Mouse (Mus musculus) ES-Bruce4 (cell line): Measurements from ENCODE around the gene Rps6kl1. TPM values are rescaled to one million over a fixed set of nuclear protein-coding genes. Genes with fewer than 3 reads are reported as not detected.

Experiments used
- H3K27ac ChIP-seq: 2 replicates; pipeline ENCODE4 v1.5.1; 2012; ENCODE audit warnings: low read length, inconsistent platforms; ENCODE audit not compliant: insufficient read depth
- H3K27me3 ChIP-seq: 2 replicates; pipeline ENCODE4 v1.6.1; 2012; ENCODE audit warnings: mild to moderate bottlenecking, low read length, inconsistent platforms; ENCODE audit not compliant: control insufficient read depth, poor library complexity, insufficient read depth, severe bottlenecking
- H3K36me3 ChIP-seq: 2 replicates; pipeline ENCODE4 v1.6.1; 2012; ENCODE audit warnings: inconsistent platforms, mild to moderate bottlenecking, low read length, moderate library complexity; ENCODE audit not compliant: control insufficient read depth, poor library complexity, insufficient read depth, severe bottlenecking
- H3K4me1 ChIP-seq: one replicate; pipeline ENCODE4 v1.8.1; 2011; ENCODE audit warnings: low read length; ENCODE audit not compliant: control insufficient read depth, insufficient read depth
- H3K4me3 ChIP-seq: 2 replicates; pipeline ENCODE4 v1.5.1; 2011; ENCODE audit warnings: low read depth, mild to moderate bottlenecking, low read length
- H3K9ac ChIP-seq: 2 replicates; pipeline ENCODE4 v1.6.1; 2012; ENCODE audit warnings: low read depth, mild to moderate bottlenecking, inconsistent platforms; ENCODE audit not compliant: poor library complexity, severe bottlenecking
- H3K9me3 ChIP-seq: replicated peaks from 2 replicates; pipeline ENCODE4 v1.6.1; 2012; ENCODE audit warnings: mild to moderate bottlenecking, low read length, inconsistent platforms; ENCODE audit not compliant: control insufficient read depth, poor library complexity, insufficient read depth, severe bottlenecking
- CTCF ChIP-seq: IDR thresholded peaks from one replicate; pipeline ENCODE4 v1.8.1; 2011; ENCODE audit warnings: low read depth, low read length
- EP300 ChIP-seq: IDR thresholded peaks from 2 replicates; pipeline ENCODE4 v1.6.1; 2011; ENCODE audit warnings: low read depth, low read length; ENCODE audit not compliant: insufficient read depth
- POLR2A ChIP-seq: IDR thresholded peaks from one replicate; pipeline ENCODE4 v1.8.1; 2011; ENCODE audit warnings: low read length; ENCODE audit not compliant: insufficient read depth
- polyA plus RNA-seq: library from polyadenylated mRNA; stranded (reverse); fragments of >200 nt; gene quantifications from 2 replicates; pipeline ENCODE4 v1.2.4, GENCODE M21; 2011; ENCODE audit warnings: low read depth; ENCODE audit not compliant: missing spikeins, insufficient read depth, insufficient read length

Rps6kl1 gene
- polyA plus RNA-seq, 1 experiment, result 3.0 TPM

- no peak overlapping the region for H3K4me3 ChIP-seq
- TF ChIP-seq EP300, result no peak
- no peak for TF ChIP-seq POLR2A
- no peak for TF ChIP-seq CTCF
- H3K27ac ChIP-seq, result no peak overlapping the region
- no peaks in the 10 kb centered on the region for H3K9me3 ChIP-seq
- H3K27me3 ChIP-seq, result no peaks in the 10 kb centered on the region
- no peaks in the 10 kb centered on the region for H3K4me1 ChIP-seq
- no peak overlapping the region for H3K9ac ChIP-seq
- H3K36me3 ChIP-seq, result no peaks in the 10 kb centered on the region
These were observed 34.7 kb upstream of the Rps6kl1 start for GRCm38 (mm10) chr12:85185810-85186209.

- H3K4me1 ChIP-seq, result no peaks in the 10 kb centered on the region
- H3K9ac ChIP-seq, result no peak overlapping the region
- no peaks in the 10 kb centered on the region for H3K36me3 ChIP-seq
- H3K4me3 ChIP-seq, result no peak overlapping the region
- TF ChIP-seq CTCF, result no peak
- no peaks in the 10 kb centered on the region for H3K9me3 ChIP-seq
- no peak overlapping the region for H3K27ac ChIP-seq
- H3K27me3 ChIP-seq, result no peaks in the 10 kb centered on the region
These were observed 33.1 kb upstream of the Rps6kl1 start for GRCm38 (mm10) chr12:85184118-85184517.

- no peak overlapping the region for H3K9ac ChIP-seq
- no peak overlapping the region for H3K4me3 ChIP-seq
- no peak overlapping the region for H3K27ac ChIP-seq
- TF ChIP-seq POLR2A, result no peak
- TF ChIP-seq EP300, result no peak
- TF ChIP-seq CTCF, result no peak
- H3K27me3 ChIP-seq, result no peaks in the 10 kb centered on the region
- H3K9me3 ChIP-seq, result no peaks in the 10 kb centered on the region
- no peaks in the 10 kb centered on the region for H3K4me1 ChIP-seq
- H3K36me3 ChIP-seq, result no peaks in the 10 kb centered on the region
These were observed 31.8 kb upstream of the Rps6kl1 start for GRCm38 (mm10) chr12:85182898-85183297.

- no peak overlapping the region for H3K9ac ChIP-seq
- H3K36me3 ChIP-seq, result no peaks in the 10 kb centered on the region
- no peaks in the 10 kb centered on the region for H3K27me3 ChIP-seq
- no peak overlapping the region for H3K4me3 ChIP-seq
- no peaks in the 10 kb centered on the region for H3K9me3 ChIP-seq
- H3K4me1 ChIP-seq, result no peaks in the 10 kb centered on the region
- H3K27ac ChIP-seq, result no peak overlapping the region
- TF ChIP-seq CTCF (no peak), EP300 (no peak), POLR2A (no peak)
These were observed 31.2 kb upstream of the Rps6kl1 start for GRCm38 (mm10) chr12:85182345-85182643.

- Histone ChIP-seq H3K27ac (no peak overlapping the region), H3K9me3 (no peaks in the 10 kb centered on the region), H3K36me3 (no peaks in the 10 kb centered on the region), H3K4me1 (no peaks in the 10 kb centered on the region), H3K27me3 (no peaks in the 10 kb centered on the region), H3K9ac (no peak overlapping the region), H3K4me3 (no peak overlapping the region)
- TF ChIP-seq EP300 (no peak), POLR2A (no peak), CTCF (no peak)
These were observed 30.6 kb upstream of the Rps6kl1 start for GRCm38 (mm10) chr12:85181475-85182344.

GRCm38 (mm10) chr12:85178294-85178693, 27.2 kb upstream of the Rps6kl1 start:
- no peak overlapping the region for H3K27ac ChIP-seq
- TF ChIP-seq POLR2A (no peak), EP300 (no peak), CTCF (no peak)
- no peak overlapping the region for H3K4me3 ChIP-seq
- no peaks in the 10 kb centered on the region for H3K36me3 ChIP-seq
- no peaks in the 10 kb centered on the region for H3K9me3 ChIP-seq
- H3K9ac ChIP-seq, result no peak overlapping the region
- no peaks in the 10 kb centered on the region for H3K27me3 ChIP-seq
- H3K4me1 ChIP-seq, result no peaks in the 10 kb centered on the region
